Mouse (Mus musculus) olfactory bulb, adult 2 months (tissue): ENCODE results near the gene Spata6. TPM values are rescaled to one million over a fixed set of nuclear protein-coding genes. Genes with fewer than 3 reads are reported as not detected.

ENCODE experiments used
- H3K27ac ChIP-seq: fragments of 200-500 bp; 2 replicates; pipeline ENCODE4 v1.5.1; 2012; ENCODE audit warnings: low read depth, low read length; ENCODE audit not compliant: insufficient read depth
- H3K4me1 ChIP-seq: fragments of 200-500 bp; 2 replicates; pipeline ENCODE4 v1.6.1; 2012; ENCODE audit warnings: low read length; ENCODE audit not compliant: control insufficient read depth, insufficient read depth
- H3K4me3 ChIP-seq: fragments of 200-500 bp; 2 replicates; pipeline ENCODE4 v1.5.1; 2012; ENCODE audit warnings: mild to moderate bottlenecking, low read depth, low read length, moderate library complexity; ENCODE audit not compliant: insufficient read depth
- CTCF ChIP-seq: fragments of 200-500 bp; IDR thresholded peaks from 2 replicates; pipeline ENCODE4 v1.5.1; 2012; ENCODE audit warnings: low read depth, mild to moderate bottlenecking, low read length, moderate library complexity; ENCODE audit not compliant: insufficient read depth
- POLR2A ChIP-seq: fragments of 200-500 bp; IDR thresholded peaks from 2 replicates; pipeline ENCODE4 v1.6.1; 2012; ENCODE audit warnings: mild to moderate bottlenecking, low read depth, low read length, moderate library complexity; ENCODE audit not compliant: insufficient read depth
- WGBS: fragments of 180-500 bp; shearing (Covaris S2); methylation state at CpG from one replicate; pipeline ENCODE4 v1.1.7; 2018; 5-methylcytosine and 5-hydroxymethylcytosine counted together
- polyA plus RNA-seq: library from polyadenylated mRNA; stranded (reverse); fragments of >200 nt; gene quantifications from 2 replicates; pipeline ENCODE4 v1.2.4, GENCODE M21; 2012; ENCODE audit warnings: low replicate concordance; ENCODE audit not compliant: missing spikeins, insufficient read depth, insufficient read length

Gene Spata6
- polyA plus RNA-seq, result not detected in 2 replicates

- TF ChIP-seq CTCF (no peak), POLR2A (no peak)
- Histone ChIP-seq H3K4me1 (peaks cover 5% of the 10 kb centered on the region; the same call in 1 of the 2 replicates), H3K4me3 (peak within 1 kb of the TSS; percentile 57), H3K27ac (no peak within 1 kb of the TSS)
- 2% methylated on average over 50 of the region's 50 CpGs for WGBS
Observed at GRCm38 (mm10) chr4:111719776-111720661, at the start of gene Spata6. Gene Spata6 (plus strand): TSS chr4:111719984.

GRCm38 (mm10) chr4:111670566-111671421 lies 49.0 kb upstream of the Spata6 start:
- Histone ChIP-seq H3K4me1 (peaks cover 5% of the 10 kb centered on the region), H3K4me3 (no peak overlapping the region), H3K27ac (no peak overlapping the region)
- 37% methylated on average over 12 of the region's 12 CpGs for WGBS
- TF ChIP-seq POLR2A (no peak), CTCF (no peak)

- H3K27ac ChIP-seq, result no peak overlapping the region
- WGBS, result 69% methylated on average over 4 of the region's 4 CpGs
- peaks cover 5% of the 10 kb centered on the region for H3K4me1 ChIP-seq
- no peak overlapping the region for H3K4me3 ChIP-seq
- TF ChIP-seq CTCF (no peak), POLR2A (no peak)
Observed at GRCm38 (mm10) chr4:111671440-111671839, 48.3 kb upstream of the Spata6 start.

GRCm38 (mm10) chr4:111673904-111674303 lies 45.9 kb upstream of the Spata6 start:
- peaks cover 5% of the 10 kb centered on the region for H3K4me1 ChIP-seq
- H3K4me3 ChIP-seq, result no peak overlapping the region
- TF ChIP-seq POLR2A (no peak), CTCF (no peak)
- no peak overlapping the region for H3K27ac ChIP-seq

GRCm38 (mm10) chr4:111681926-111682325 lies 37.9 kb upstream of the Spata6 start:
- 94% methylated on average over 5 of the region's 5 CpGs for WGBS
- H3K4me3 ChIP-seq, result no peak overlapping the region
- no peak for TF ChIP-seq POLR2A
- no peak for TF ChIP-seq CTCF

GRCm38 (mm10) chr4:111682793-111683192 lies 37.0 kb upstream of the Spata6 start:
- TF ChIP-seq CTCF (no peak), POLR2A (no peak)
- no peaks in the 10 kb centered on the region for H3K4me1 ChIP-seq
- WGBS, result 84% methylated on average over 3 of the region's 3 CpGs
- H3K4me3 ChIP-seq, result no peak overlapping the region
- H3K27ac ChIP-seq, result no peak overlapping the region

More at GRCm38 (mm10) chr4:111681926-111682325, 37.9 kb upstream of the Spata6 start:
- Histone ChIP-seq H3K27ac (no peak overlapping the region), H3K4me1 (no peaks in the 10 kb centered on the region)

- TF ChIP-seq CTCF (no peak), POLR2A (no peak)
- H3K4me1 ChIP-seq, result no peaks in the 10 kb centered on the region
- WGBS, result 27% methylated on average over 5 of the region's 5 CpGs
- no peak overlapping the region for H3K27ac ChIP-seq
- no peak overlapping the region for H3K4me3 ChIP-seq
Observed at GRCm38 (mm10) chr4:111683843-111684242, 35.9 kb upstream of the Spata6 start.

GRCm38 (mm10) chr4:111685951-111686350 lies 33.8 kb upstream of the Spata6 start:
- TF ChIP-seq POLR2A, result no peak
- no peak for TF ChIP-seq CTCF
- WGBS, result 58% methylated on average over 2 of the region's 2 CpGs
- no peaks in the 10 kb centered on the region for H3K4me1 ChIP-seq

More at GRCm38 (mm10) chr4:111685951-111686350, 33.8 kb upstream of the Spata6 start:
- Histone ChIP-seq H3K27ac (no peak overlapping the region), H3K4me3 (no peak overlapping the region)
